Mouse (Mus musculus): ENCODE data around the gene Ccdc69.

The Ccdc69 gene

GRCm38 (mm10) chr11:55046600-55046999 lies 31.3 kb downstream of the Ccdc69 start:
- DNase-seq (ENCODE audit: low read depth, low spot score), result no peak

- no peak for DNase-seq (ENCODE audit: low read depth, low spot score)
These were observed 36.6 kb downstream of the Ccdc69 start for GRCm38 (mm10) chr11:55041348-55041747.

GRCm38 (mm10) chr11:55039591-55039990 lies 38.3 kb downstream of the Ccdc69 start:
- DNase-seq (ENCODE audit: low read depth, low spot score), result peak; percentile 75

GRCm38 (mm10) chr11:55036601-55037000 lies 41.3 kb downstream of the Ccdc69 start:
- no peak for DNase-seq (ENCODE audit: low read depth, low spot score)

- peak; percentile 61 for DNase-seq (ENCODE audit: low read depth, low spot score)
These were observed 44.8 kb downstream of the Ccdc69 start, which contains the start of gene Anxa6 for GRCm38 (mm10) chr11:55033040-55033660. Gene Anxa6 (minus strand): TSS chr11:55033445.

GRCm38 (mm10) chr11:55032286-55032685 lies 45.6 kb downstream of the Ccdc69 start:
- DNase-seq (ENCODE audit: low read depth, low spot score), result no peak

GRCm38 (mm10) chr11:55031991-55032280 lies 46.0 kb downstream of the Ccdc69 start:
- DNase-seq (ENCODE audit: low read depth, low spot score), result peak; percentile 33

- no peak for DNase-seq (ENCODE audit: low read depth, low spot score)
These were observed 46.5 kb downstream of the Ccdc69 start for GRCm38 (mm10) chr11:55031211-55031990.

- DNase-seq (ENCODE audit: low read depth, low spot score), result no peak
These were observed 49.4 kb downstream of the Ccdc69 start for GRCm38 (mm10) chr11:55028509-55028908.

GRCm38 (mm10) chr11:55027204-55027855 lies 50.6 kb downstream of the Ccdc69 start:
- no peak for DNase-seq (ENCODE audit: low read depth, low spot score)

- no peak for DNase-seq (ENCODE audit: low read depth, low spot score)
These were observed 52.0 kb downstream of the Ccdc69 start for GRCm38 (mm10) chr11:55025896-55026295.

- no peak for DNase-seq (ENCODE audit: low read depth, low spot score)
These were observed 54.3 kb downstream of the Ccdc69 start for GRCm38 (mm10) chr11:55023583-55023982.

- peak; percentile 68 for DNase-seq (ENCODE audit: low read depth, low spot score)
These were observed 54.8 kb downstream of the Ccdc69 start for GRCm38 (mm10) chr11:55023049-55023564.

GRCm38 (mm10) chr11:55022508-55022907 lies 55.4 kb downstream of the Ccdc69 start:
- DNase-seq (ENCODE audit: low read depth, low spot score), result no peak

GRCm38 (mm10) chr11:55021859-55022258 lies 56.1 kb downstream of the Ccdc69 start:
- no peak for DNase-seq (ENCODE audit: low read depth, low spot score)

- DNase-seq (ENCODE audit: low read depth, low spot score), result no peak
These were observed 56.5 kb downstream of the Ccdc69 start for GRCm38 (mm10) chr11:55021458-55021857.

GRCm38 (mm10) chr11:55019711-55020110 lies 58.2 kb downstream of the Ccdc69 start:
- DNase-seq (ENCODE audit: low read depth, low spot score), result no peak

- DNase-seq (ENCODE audit: low read depth, low spot score), result no peak
These were observed 59.9 kb downstream of the Ccdc69 start for GRCm38 (mm10) chr11:55018034-55018433.

GRCm38 (mm10) chr11:55017201-55017600 lies 60.7 kb downstream of the Ccdc69 start:
- DNase-seq (ENCODE audit: low read depth, low spot score), result no peak

- DNase-seq (ENCODE audit: low read depth, low spot score), result no peak
These were observed 61.2 kb downstream of the Ccdc69 start for GRCm38 (mm10) chr11:55016758-55017157.

GRCm38 (mm10) chr11:55015831-55016241 lies 62.1 kb downstream of the Ccdc69 start:
- no peak for DNase-seq (ENCODE audit: low read depth, low spot score)

GRCm38 (mm10) chr11:55015264-55015663 lies 62.7 kb downstream of the Ccdc69 start:
- DNase-seq (ENCODE audit: low read depth, low spot score), result no peak
